Mouse (Mus musculus): ENCODE results near the gene Alk. TPM values are rescaled to one million over a fixed set of nuclear protein-coding genes. Genes with fewer than 3 reads are reported as not detected.
A peak's percentile ranks its signal among the peaks of the same experiment; 100 is the strongest.

Alk gene
- polyA plus RNA-seq, 1 experiment from 2014 or later = 7.3 TPM

DNA sequence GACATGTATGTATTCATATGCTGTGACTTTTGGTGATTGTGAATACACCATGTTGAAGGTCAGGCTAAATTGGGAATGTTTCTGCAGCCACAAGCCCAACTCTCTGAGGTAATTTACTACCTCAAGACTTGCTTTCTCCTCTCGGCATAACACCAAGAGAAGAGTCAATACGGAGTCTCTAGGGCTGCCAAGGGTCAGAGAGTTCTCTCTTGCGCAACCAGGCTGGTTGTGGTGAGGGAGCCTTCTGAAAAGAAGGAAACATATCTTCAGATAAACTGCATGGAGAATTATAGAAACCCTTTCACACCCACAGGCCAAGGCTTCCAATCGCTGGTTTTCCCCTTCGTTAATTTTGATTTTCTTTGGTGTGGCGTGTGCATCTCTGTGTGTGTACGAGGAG, 649.4 kb downstream of the Alk start:
- Histone ChIP-seq H3K27me3 (replicated peaks) (0 out of 2 replicates have a peak, but pooled peaks cover 3% of the 10 kb centered on the region), H3K9me3 (no peaks in the 10 kb centered on the region), H3K27ac (no peak overlapping the region), H3K4me1 (no peaks in the 10 kb centered on the region), H3K4me2 (no peak overlapping the region), H3K9ac (no peak overlapping the region), H3K36me3 (replicated peaks) (no peaks in the 10 kb centered on the region), H3K4me3 (no peak overlapping the region)
- WGBS = 90% methylated on average over 7 of the region's 7 CpGs
- ATAC-seq (replicated peaks) = no peak

GRCm38 (mm10) chr17:71954217-71954844, 650.1 kb downstream of the Alk start:
- Histone ChIP-seq H3K4me2 (no peak overlapping the region), H3K9me3 (no peaks in the 10 kb centered on the region), H3K27me3 (replicated peaks) (0 out of 2 replicates have a peak, but pooled peaks cover 3% of the 10 kb centered on the region), H3K9ac (no peak overlapping the region), H3K4me3 (no peak overlapping the region), H3K4me1 (no peaks in the 10 kb centered on the region), H3K27ac (no peak overlapping the region), H3K36me3 (replicated peaks) (no peaks in the 10 kb centered on the region)
- ATAC-seq (replicated peaks) = no peak
- 68% methylated on average over 15 of the region's 15 CpGs for WGBS

DNA sequence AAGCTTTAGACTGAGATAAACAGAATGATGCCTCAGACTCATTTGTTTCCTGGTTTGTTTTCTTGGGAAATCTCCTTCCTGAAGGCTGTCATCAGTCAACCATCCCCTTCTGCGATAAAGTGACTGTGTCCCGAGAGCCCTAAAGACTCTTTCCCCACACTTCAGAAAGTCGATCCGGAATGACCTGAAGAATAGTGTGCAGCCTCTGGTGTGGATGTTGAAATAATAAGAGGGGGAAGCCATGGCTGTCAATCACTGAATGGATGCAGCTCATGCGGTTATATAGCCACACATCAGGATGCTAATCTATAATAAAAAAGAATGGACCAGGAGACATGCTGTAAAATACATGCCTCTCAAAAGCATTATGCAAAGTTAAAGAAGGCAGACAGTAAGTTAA, 653.5 kb downstream of the Alk start:
- 40% methylated on average over 5 of the region's 5 CpGs for WGBS
- no peak overlapping the region for H3K4me2 ChIP-seq
- H3K9ac ChIP-seq = no peak overlapping the region
- 0 out of 2 replicates have a peak, but pooled peaks cover under 1% of the 10 kb centered on the region for H3K27me3 ChIP-seq (replicated peaks)
- H3K9me3 ChIP-seq = no peaks in the 10 kb centered on the region
- peaks cover 9% of the 10 kb centered on the region for H3K4me1 ChIP-seq
- no peaks in the 10 kb centered on the region for H3K36me3 ChIP-seq (replicated peaks)
- ATAC-seq (replicated peaks) = no peak
- H3K4me3 ChIP-seq = no peak overlapping the region
- no peak overlapping the region for H3K27ac ChIP-seq

DNA sequence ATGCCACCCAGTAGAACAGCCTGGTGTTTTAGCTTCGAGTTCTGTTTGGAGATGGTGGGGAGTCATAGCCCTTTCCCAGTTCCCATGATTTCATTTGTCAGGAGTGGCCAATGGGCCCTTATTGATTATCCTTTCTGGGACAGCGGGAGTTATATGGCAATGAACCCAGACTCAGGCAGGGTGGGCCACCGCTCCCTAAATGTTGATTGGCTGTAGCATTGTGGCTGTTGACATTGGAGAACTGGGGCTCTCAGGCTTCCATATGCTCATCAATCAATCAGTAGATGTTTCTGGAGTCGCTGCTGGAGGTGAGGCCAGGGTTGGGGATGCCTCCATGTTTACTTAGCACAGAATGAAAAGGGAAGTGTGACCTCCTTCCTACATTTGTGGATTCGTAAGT, 655.7 kb downstream of the Alk start:
- H3K4me3 ChIP-seq = no peak overlapping the region
- no peaks in the 10 kb centered on the region for H3K27me3 ChIP-seq (replicated peaks)
- H3K4me1 ChIP-seq = peaks cover 9% of the 10 kb centered on the region
- no peaks in the 10 kb centered on the region for H3K36me3 ChIP-seq (replicated peaks)
- no peak overlapping the region for H3K27ac ChIP-seq
- H3K9me3 ChIP-seq = no peaks in the 10 kb centered on the region
- H3K4me2 ChIP-seq = no peak overlapping the region
- no peak for ATAC-seq (replicated peaks)
- WGBS = 95% methylated on average over 5 of the region's 5 CpGs
- H3K9ac ChIP-seq = no peak overlapping the region

DNA sequence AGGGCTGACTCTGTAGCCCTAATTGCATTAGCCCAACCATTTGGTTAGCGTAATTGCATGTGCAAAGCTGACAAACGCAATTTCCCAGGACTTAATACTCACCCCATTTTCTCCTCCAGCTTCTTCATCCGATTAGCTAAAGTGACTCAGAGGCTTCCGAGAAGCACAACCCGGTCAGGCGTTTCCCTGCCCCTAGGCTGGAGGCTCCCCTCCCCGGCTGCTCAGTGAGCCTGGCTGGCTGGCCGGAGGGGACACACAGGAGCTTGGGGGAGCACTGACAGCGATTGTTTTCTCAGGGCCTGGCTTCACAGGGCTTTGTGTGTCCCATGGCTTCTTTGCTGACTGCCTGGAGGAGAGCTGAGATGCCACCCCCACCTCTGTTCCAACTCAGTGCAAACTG, 657.0 kb downstream of the Alk start:
- Histone ChIP-seq H3K4me1 (peaks cover 9% of the 10 kb centered on the region), H3K27me3 (replicated peaks) (no peaks in the 10 kb centered on the region), H3K9me3 (no peaks in the 10 kb centered on the region), H3K9ac (no peak overlapping the region), H3K4me3 (no peak overlapping the region), H3K4me2 (peak overlapping the region; percentile 18; the same call in 1 of the 2 replicates), H3K36me3 (replicated peaks) (no peaks in the 10 kb centered on the region), H3K27ac (peak overlapping the region; percentile 50)
- 8% methylated on average over 9 of the region's 9 CpGs for WGBS
- ATAC-seq (replicated peaks) = peak; percentile 62

- no peaks in the 10 kb centered on the region for H3K9me3 ChIP-seq
- no peaks in the 10 kb centered on the region for H3K36me3 ChIP-seq (replicated peaks)
- 71% methylated on average over 5 of the region's 5 CpGs for WGBS
- no peak overlapping the region for H3K4me3 ChIP-seq
- ATAC-seq (replicated peaks) = no peak
- no peak overlapping the region for H3K4me2 ChIP-seq
- no peaks in the 10 kb centered on the region for H3K27me3 ChIP-seq (replicated peaks)
- H3K27ac ChIP-seq = no peak overlapping the region
- no peak overlapping the region for H3K9ac ChIP-seq
- peaks cover 9% of the 10 kb centered on the region for H3K4me1 ChIP-seq
Observed at GRCm38 (mm10) chr17:71944020-71944419, 660.4 kb downstream of the Alk start.

- Histone ChIP-seq H3K4me3 (no peak overlapping the region), H3K27ac (no peak overlapping the region), H3K27me3 (replicated peaks) (no peaks in the 10 kb centered on the region), H3K4me1 (peaks cover 2% of the 10 kb centered on the region; the same call in 1 of the 2 replicates), H3K4me2 (no peak overlapping the region), H3K9me3 (no peaks in the 10 kb centered on the region), H3K9ac (no peak overlapping the region), H3K36me3 (replicated peaks) (no peaks in the 10 kb centered on the region)
- ATAC-seq (replicated peaks) = no peak
Observed at GRCm38 (mm10) chr17:71942052-71942451, 662.4 kb downstream of the Alk start.

DNA sequence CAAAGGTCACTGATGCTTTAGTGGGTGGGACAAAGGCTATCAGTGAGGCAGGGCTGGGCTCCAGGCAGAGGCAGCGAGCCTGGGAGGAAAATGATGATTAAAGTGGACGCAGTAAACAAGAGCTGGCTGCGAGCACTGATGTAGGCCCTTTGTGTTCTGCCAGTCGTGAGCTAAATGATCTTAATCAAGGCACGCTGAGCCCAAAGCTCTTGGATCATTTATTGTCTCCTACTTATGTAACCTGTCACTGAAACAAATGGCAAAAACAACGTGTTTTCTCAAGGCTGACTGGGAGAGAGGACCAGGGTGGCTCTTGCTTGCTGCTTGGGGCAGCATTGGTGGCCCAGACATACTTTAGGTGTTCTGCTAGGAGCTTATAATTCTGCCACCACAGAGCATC, 663.0 kb downstream of the Alk start:
- H3K4me1 ChIP-seq = no peaks in the 10 kb centered on the region
- H3K36me3 ChIP-seq (replicated peaks) = no peaks in the 10 kb centered on the region
- no peaks in the 10 kb centered on the region for H3K27me3 ChIP-seq (replicated peaks)
- ATAC-seq (replicated peaks) = no peak
- H3K27ac ChIP-seq = no peak overlapping the region
- H3K4me3 ChIP-seq = no peak overlapping the region
- WGBS = 20% methylated on average over 6 of the region's 6 CpGs
- H3K9ac ChIP-seq = no peak overlapping the region
- H3K9me3 ChIP-seq = no peaks in the 10 kb centered on the region
- no peak overlapping the region for H3K4me2 ChIP-seq

DNA sequence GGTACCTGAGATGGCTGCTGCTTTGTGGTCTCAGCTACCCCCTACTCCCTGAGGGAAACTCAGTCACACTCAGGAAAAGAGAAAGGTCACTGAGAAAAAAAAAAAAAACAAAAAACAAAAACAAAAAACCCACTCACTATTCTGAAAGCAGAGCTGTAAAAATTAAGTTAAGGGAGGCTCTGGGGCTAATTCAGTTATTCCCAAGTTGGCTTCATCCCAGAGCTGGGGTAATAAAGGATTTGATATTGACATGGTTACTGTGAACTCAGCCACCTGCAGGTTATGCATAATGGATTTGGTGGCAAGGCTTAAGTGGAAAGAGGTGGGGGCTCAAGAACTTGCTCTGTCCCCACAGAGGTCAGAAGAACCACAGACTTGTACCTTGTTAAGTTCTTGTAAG, 667.7 kb downstream of the Alk start:
- no peak overlapping the region for H3K27ac ChIP-seq
- no peaks in the 10 kb centered on the region for H3K9me3 ChIP-seq
- H3K36me3 ChIP-seq (replicated peaks) = no peaks in the 10 kb centered on the region
- no peak overlapping the region for H3K9ac ChIP-seq
- no peaks in the 10 kb centered on the region for H3K27me3 ChIP-seq (replicated peaks)
- no peak overlapping the region for H3K4me3 ChIP-seq
- no peaks in the 10 kb centered on the region for H3K4me1 ChIP-seq
- no peak for ATAC-seq (replicated peaks)
- H3K4me2 ChIP-seq = no peak overlapping the region

DNA sequence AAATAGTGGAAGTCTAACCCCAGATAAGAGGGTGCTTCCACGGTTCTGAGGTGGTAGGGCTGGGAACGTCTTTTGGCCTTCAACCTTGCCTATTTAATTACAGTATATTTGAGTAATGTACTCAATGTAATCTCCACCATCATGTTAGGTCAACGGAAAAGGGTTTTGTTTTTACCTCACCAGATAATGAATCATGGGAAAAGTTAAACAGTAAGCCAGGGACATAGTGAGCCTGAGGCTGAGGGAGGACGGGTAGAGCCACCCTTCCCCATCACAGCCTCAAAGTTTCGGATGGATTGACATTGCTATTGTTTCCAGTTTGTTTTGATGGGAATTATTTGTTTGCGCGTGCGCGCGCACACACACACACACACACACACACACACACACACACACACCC, 668.6 kb downstream of the Alk start:
- H3K9me3 ChIP-seq = no peaks in the 10 kb centered on the region
- no peak overlapping the region for H3K9ac ChIP-seq
- no peak overlapping the region for H3K27ac ChIP-seq
- 94% methylated on average over 10 of the region's 10 CpGs for WGBS
- H3K36me3 ChIP-seq (replicated peaks) = no peaks in the 10 kb centered on the region
- H3K4me1 ChIP-seq = no peaks in the 10 kb centered on the region
- H3K4me3 ChIP-seq = no peak overlapping the region
- no peak for ATAC-seq (replicated peaks)
- no peak overlapping the region for H3K4me2 ChIP-seq
- H3K27me3 ChIP-seq (replicated peaks) = no peaks in the 10 kb centered on the region

DNA sequence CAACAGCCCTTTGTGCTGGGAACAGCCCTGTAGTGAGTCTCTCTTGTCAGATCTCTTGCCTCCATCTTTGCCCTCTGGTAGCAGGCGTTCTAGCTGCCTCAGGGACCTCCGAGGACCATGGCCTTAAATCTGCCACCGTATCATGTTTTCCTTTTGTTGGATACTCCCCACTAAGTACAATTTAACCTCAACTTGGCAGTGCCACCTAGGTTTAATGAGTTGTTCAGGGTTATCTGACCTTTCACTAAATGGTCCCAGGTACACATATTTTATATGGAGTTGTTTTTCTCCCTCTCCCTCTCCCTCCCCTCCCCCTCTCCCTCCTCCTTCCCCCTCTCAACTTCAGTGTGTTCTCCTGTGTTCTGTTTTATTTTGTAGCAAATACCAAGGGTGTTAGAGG, 669.1 kb downstream of the Alk start:
- H3K36me3 ChIP-seq (replicated peaks) = no peaks in the 10 kb centered on the region
- no peak for ATAC-seq (replicated peaks)
- H3K9ac ChIP-seq = no peak overlapping the region
- 34% methylated on average over 3 of the region's 3 CpGs for WGBS
- no peaks in the 10 kb centered on the region for H3K4me1 ChIP-seq
- H3K9me3 ChIP-seq = no peaks in the 10 kb centered on the region
- H3K4me2 ChIP-seq = no peak overlapping the region
- H3K4me3 ChIP-seq = no peak overlapping the region
- H3K27ac ChIP-seq = no peak overlapping the region
- H3K27me3 ChIP-seq (replicated peaks) = no peaks in the 10 kb centered on the region

- ATAC-seq (replicated peaks) = no peak
- 84% methylated on average over 5 of the region's 5 CpGs for WGBS
- no peak overlapping the region for H3K9ac ChIP-seq
- H3K4me1 ChIP-seq = no peaks in the 10 kb centered on the region
- no peak overlapping the region for H3K4me2 ChIP-seq
- no peaks in the 10 kb centered on the region for H3K9me3 ChIP-seq
- H3K4me3 ChIP-seq = no peak overlapping the region
- H3K27ac ChIP-seq = no peak overlapping the region
- no peaks in the 10 kb centered on the region for H3K27me3 ChIP-seq (replicated peaks)
- no peaks in the 10 kb centered on the region for H3K36me3 ChIP-seq (replicated peaks)
Observed at GRCm38 (mm10) chr17:71914941-71915340, 689.5 kb downstream of the Alk start.

DNA sequence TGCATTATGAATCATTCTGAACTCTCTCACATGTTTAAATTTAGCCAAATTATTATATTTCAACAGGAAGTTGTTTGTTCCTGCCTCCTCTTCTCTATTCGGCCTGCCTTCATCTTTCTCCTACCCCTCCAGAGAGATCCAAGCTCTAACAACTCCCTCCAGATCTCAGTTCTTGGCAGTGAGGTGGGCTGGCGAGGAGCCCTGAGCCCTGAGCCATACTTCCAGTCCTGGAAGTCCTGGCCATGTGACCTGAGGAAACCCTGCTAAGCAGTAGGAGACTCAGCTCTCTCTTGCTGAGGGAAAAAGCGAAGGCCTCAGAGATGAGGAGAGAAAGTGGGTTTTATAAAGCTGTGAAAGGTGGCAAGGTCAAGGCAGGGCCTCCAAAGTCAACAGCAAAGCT, 689.9 kb downstream of the Alk start:
- Histone ChIP-seq H3K4me1 (no peaks in the 10 kb centered on the region), H3K4me3 (no peak overlapping the region), H3K9me3 (no peaks in the 10 kb centered on the region), H3K9ac (no peak overlapping the region), H3K27me3 (replicated peaks) (no peaks in the 10 kb centered on the region), H3K27ac (no peak overlapping the region), H3K4me2 (no peak overlapping the region), H3K36me3 (replicated peaks) (no peaks in the 10 kb centered on the region)
- WGBS = 71% methylated on average over 3 of the region's 3 CpGs
- ATAC-seq (replicated peaks) = no peak

Data from midbrain, embryonic 15.5 days (tissue).